Mouse (Mus musculus): ENCODE data around the gene Gm32802. TPM values are rescaled to one million over a fixed set of nuclear protein-coding genes. Genes with fewer than 3 reads are reported as not detected.

The Gm32802 gene
- not detected in 2 replicates for polyA plus RNA-seq (2015; fragmentation: Nextera tagmentation; extraction: Ambion mirVana)

DNA sequence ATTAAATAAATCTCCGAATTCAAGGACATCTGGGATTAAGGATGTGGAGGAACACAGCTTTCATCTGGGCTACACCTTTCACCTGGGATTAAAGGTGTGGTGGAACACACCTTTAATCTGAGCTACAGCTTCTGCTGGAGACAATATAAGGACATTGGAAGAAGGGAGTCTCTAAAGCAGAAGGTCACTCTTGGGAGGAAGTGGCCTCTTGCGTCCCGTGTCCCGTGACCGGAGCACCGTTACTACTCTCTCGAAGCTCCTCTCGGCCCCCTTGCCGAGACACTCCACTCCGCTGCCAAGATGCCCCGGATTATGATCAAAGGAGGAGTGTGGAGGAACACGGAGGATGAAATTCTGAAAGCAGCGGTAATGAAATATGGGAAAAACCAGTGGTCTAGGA, at the start of gene Gm32802:
Gene Gm32802 (plus strand): TSS at position 301 of the 400 bp plus-strand sequence.

DNA sequence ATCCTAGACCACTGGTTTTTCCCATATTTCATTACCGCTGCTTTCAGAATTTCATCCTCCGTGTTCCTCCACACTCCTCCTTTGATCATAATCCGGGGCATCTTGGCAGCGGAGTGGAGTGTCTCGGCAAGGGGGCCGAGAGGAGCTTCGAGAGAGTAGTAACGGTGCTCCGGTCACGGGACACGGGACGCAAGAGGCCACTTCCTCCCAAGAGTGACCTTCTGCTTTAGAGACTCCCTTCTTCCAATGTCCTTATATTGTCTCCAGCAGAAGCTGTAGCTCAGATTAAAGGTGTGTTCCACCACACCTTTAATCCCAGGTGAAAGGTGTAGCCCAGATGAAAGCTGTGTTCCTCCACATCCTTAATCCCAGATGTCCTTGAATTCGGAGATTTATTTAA, 17.8 kb upstream of the Gm32802 start, which contains the start of gene Gm32717:
Gene Gm32717 (minus strand): TSS at position 101 of the 400 bp plus-strand sequence.

DNA sequence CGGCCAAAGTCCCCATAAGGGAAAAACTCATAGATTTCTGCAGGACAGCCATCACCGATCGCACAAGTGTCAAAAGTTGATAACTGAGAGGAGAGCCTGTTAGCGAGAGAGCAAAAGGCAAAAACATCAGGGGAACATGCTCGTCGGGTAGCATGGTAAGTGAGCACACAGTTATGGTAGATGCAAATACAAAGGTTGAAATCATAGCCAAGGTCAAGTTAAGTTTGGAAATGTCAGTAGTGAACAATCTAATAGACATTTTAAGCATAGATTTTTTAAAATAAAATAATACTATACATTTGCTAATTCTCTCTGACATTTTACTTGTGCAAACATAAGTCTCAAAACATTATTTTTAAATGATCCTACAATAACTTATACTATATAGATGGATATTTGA, 36.5 kb downstream of the Gm32802 start, which contains the start of gene Iltifb:
Gene Iltifb (minus strand): TSS at position 101 of the 400 bp plus-strand sequence.

Other genes starting within 250 kb of the Gm32802 start
- 5.5 and 7.5 TPM in 2 replicates for gene Mdm1, start 116.9 kb upstream of the Gm32802 start, polyA plus RNA-seq (2015; fragmentation: Nextera tagmentation; extraction: Ambion mirVana)
- not detected in 2 replicates for gene Il22, start 53.7 kb upstream of the Gm32802 start, polyA plus RNA-seq (2015; fragmentation: Nextera tagmentation; extraction: Ambion mirVana)
- gene Gm32717, start 17.9 kb upstream of the Gm32802 start, polyA plus RNA-seq (2015; fragmentation: Nextera tagmentation; extraction: Ambion mirVana) = not detected in 2 replicates
- gene Iltifb, start 36.4 kb downstream of the Gm32802 start, polyA plus RNA-seq (2015; fragmentation: Nextera tagmentation; extraction: Ambion mirVana) = not detected in 2 replicates
- gene Gm9040, start 68.3 kb downstream of the Gm32802 start, polyA plus RNA-seq (2015; fragmentation: Nextera tagmentation; extraction: Ambion mirVana) = not detected in 2 replicates
- gene Gm9044, start 73.7 kb downstream of the Gm32802 start, polyA plus RNA-seq (2015; fragmentation: Nextera tagmentation; extraction: Ambion mirVana) = not detected in 2 replicates
- 0.06 and 0.11 TPM in 2 replicates for gene Gm9045, start 79.1 kb downstream of the Gm32802 start, polyA plus RNA-seq (2015; fragmentation: Nextera tagmentation; extraction: Ambion mirVana)
- gene Gm9046, start 84.6 kb downstream of the Gm32802 start, polyA plus RNA-seq (2015; fragmentation: Nextera tagmentation; extraction: Ambion mirVana) = not detected in 2 replicates
- gene Gm9048, start 90.0 kb downstream of the Gm32802 start, polyA plus RNA-seq (2015; fragmentation: Nextera tagmentation; extraction: Ambion mirVana) = 0.06 TPM in 1 of 2 replicates, not detected in the other
- gene Gm9049, start 95.4 kb downstream of the Gm32802 start, polyA plus RNA-seq (2015; fragmentation: Nextera tagmentation; extraction: Ambion mirVana) = 0.06 and 0.11 TPM in 2 replicates
- not detected in 2 replicates for gene Ifng, start 182.4 kb downstream of the Gm32802 start, polyA plus RNA-seq (2015; fragmentation: Nextera tagmentation; extraction: Ambion mirVana)